Mouse (Mus musculus): ENCODE measurements around the gene Zfp512b. TPM values are rescaled to one million over a fixed set of nuclear protein-coding genes. Genes with fewer than 3 reads are reported as not detected.

Zfp512b gene
- total RNA-seq (2017), result 16.3 and 26.4 TPM in 2 replicates

- ATAC-seq (replicated peaks; ENCODE audit: low read depth, poor library complexity, severe bottlenecking), result peak; percentile 23
These were observed at the start of gene Zfp512b for GRCm38 (mm10) chr2:181592231-181593041. Gene Zfp512b (minus strand): TSS chr2:181592803.

- ATAC-seq (replicated peaks; ENCODE audit: low read depth, poor library complexity, severe bottlenecking), result no peak
These were observed 43.3 kb upstream of the Zfp512b start for GRCm38 (mm10) chr2:181635865-181636264.

- ATAC-seq (replicated peaks; ENCODE audit: low read depth, poor library complexity, severe bottlenecking), result no peak
These were observed 40.0 kb upstream of the Zfp512b start for GRCm38 (mm10) chr2:181632624-181633023.

GRCm38 (mm10) chr2:181628471-181628870 lies 35.9 kb upstream of the Zfp512b start:
- ATAC-seq (replicated peaks; ENCODE audit: low read depth, poor library complexity, severe bottlenecking), result no peak

- peak; percentile 54; the same call in 1 of the 2 replicates for ATAC-seq (replicated peaks; ENCODE audit: low read depth, poor library complexity, severe bottlenecking)
These were observed 30.8 kb upstream of the Zfp512b start for GRCm38 (mm10) chr2:181623401-181623800.

GRCm38 (mm10) chr2:181618761-181619495 lies 26.3 kb upstream of the Zfp512b start:
- ATAC-seq (replicated peaks; ENCODE audit: low read depth, poor library complexity, severe bottlenecking), result no peak

- no peak for ATAC-seq (replicated peaks; ENCODE audit: low read depth, poor library complexity, severe bottlenecking)
These were observed 9.8 kb upstream of the Zfp512b start for GRCm38 (mm10) chr2:181602367-181602766.

- no peak for ATAC-seq (replicated peaks; ENCODE audit: low read depth, poor library complexity, severe bottlenecking)
These were observed 9.1 kb upstream of the Zfp512b start for GRCm38 (mm10) chr2:181601751-181602145.

GRCm38 (mm10) chr2:181600828-181601750 lies 8.5 kb upstream of the Zfp512b start:
- peak; percentile 83 for ATAC-seq (replicated peaks; ENCODE audit: low read depth, poor library complexity, severe bottlenecking)

- no peak for ATAC-seq (replicated peaks; ENCODE audit: low read depth, poor library complexity, severe bottlenecking)
These were observed 7.7 kb upstream of the Zfp512b start for GRCm38 (mm10) chr2:181600226-181600758.

- ATAC-seq (replicated peaks; ENCODE audit: low read depth, poor library complexity, severe bottlenecking), result peak; percentile 34
These were observed 6.1 kb upstream of the Zfp512b start, which contains the start of gene Samd10 for GRCm38 (mm10) chr2:181598454-181599351. Gene Samd10 (minus strand): TSS chr2:181599212.

- ATAC-seq (replicated peaks; ENCODE audit: low read depth, poor library complexity, severe bottlenecking), result peak; percentile 37
These were observed 4.9 kb upstream of the Zfp512b start for GRCm38 (mm10) chr2:181597378-181598061.

GRCm38 (mm10) chr2:181596221-181596960 lies 3.8 kb upstream of the Zfp512b start:
- ATAC-seq (replicated peaks; ENCODE audit: low read depth, poor library complexity, severe bottlenecking), result no peak

- ATAC-seq (replicated peaks; ENCODE audit: low read depth, poor library complexity, severe bottlenecking), result no peak
These were observed 2.5 kb upstream of the Zfp512b start for GRCm38 (mm10) chr2:181594946-181595696.

- no peak for ATAC-seq (replicated peaks; ENCODE audit: low read depth, poor library complexity, severe bottlenecking)
These were observed 1.3 kb upstream of the Zfp512b start for GRCm38 (mm10) chr2:181593937-181594336.

- ATAC-seq (replicated peaks; ENCODE audit: low read depth, poor library complexity, severe bottlenecking), result peak; percentile 42
These were observed 429 bp upstream of the Zfp512b start for GRCm38 (mm10) chr2:181593042-181593421.

- ATAC-seq (replicated peaks; ENCODE audit: low read depth, poor library complexity, severe bottlenecking), result peak; percentile 13; the same call in 1 of the 2 replicates
These were observed 996 bp downstream of the Zfp512b start, which contains the start of gene Prpf6 for GRCm38 (mm10) chr2:181591528-181592085. Gene Prpf6 (plus strand): TSS chr2:181591868.
